Mouse (Mus musculus): ENCODE measurements around the gene Tmem209.
A peak's percentile ranks its signal among the peaks of the same experiment; 100 is the strongest.

Tmem209 gene

GRCm38 (mm10) chr6:30538800-30539199, 29.2 kb upstream of the Tmem209 start:
- DNase-seq (ENCODE audit: extremely low read depth, low read depth), result no peak

- DNase-seq (ENCODE audit: extremely low read depth, low read depth), result no peak
Observed at GRCm38 (mm10) chr6:30538240-30538639, 28.7 kb upstream of the Tmem209 start.

- peak; percentile 4 for DNase-seq (ENCODE audit: extremely low read depth, low read depth)
Observed at GRCm38 (mm10) chr6:30535340-30535739, 25.8 kb upstream of the Tmem209 start.

GRCm38 (mm10) chr6:30528800-30529199, 19.2 kb upstream of the Tmem209 start:
- no peak for DNase-seq (ENCODE audit: extremely low read depth, low read depth)

GRCm38 (mm10) chr6:30526586-30527515, 17.3 kb upstream of the Tmem209 start:
- DNase-seq (ENCODE audit: extremely low read depth, low read depth), result no peak

GRCm38 (mm10) chr6:30525456-30526332, 16.1 kb upstream of the Tmem209 start:
- no peak for DNase-seq (ENCODE audit: extremely low read depth, low read depth)

GRCm38 (mm10) chr6:30520400-30520799, 10.8 kb upstream of the Tmem209 start:
- no peak for DNase-seq (ENCODE audit: extremely low read depth, low read depth)

GRCm38 (mm10) chr6:30514242-30514641, 4.7 kb upstream of the Tmem209 start:
- DNase-seq (ENCODE audit: extremely low read depth, low read depth), result no peak

GRCm38 (mm10) chr6:30510291-30510690, 708 bp upstream of the Tmem209 start:
- no peak for DNase-seq (ENCODE audit: extremely low read depth, low read depth)

GRCm38 (mm10) chr6:30508824-30509223, 759 bp downstream of the Tmem209 start:
- DNase-seq (ENCODE audit: extremely low read depth, low read depth), result no peak

GRCm38 (mm10) chr6:30499049-30499448, 10.5 kb downstream of the Tmem209 start:
- no peak for DNase-seq (ENCODE audit: extremely low read depth, low read depth)

GRCm38 (mm10) chr6:30486504-30486903, 23.1 kb downstream of the Tmem209 start:
- no peak for DNase-seq (ENCODE audit: extremely low read depth, low read depth)

- DNase-seq (ENCODE audit: extremely low read depth, low read depth), result no peak
Observed at GRCm38 (mm10) chr6:30482908-30483307, 26.7 kb downstream of the Tmem209 start.

- DNase-seq (ENCODE audit: extremely low read depth, low read depth), result no peak
Observed at GRCm38 (mm10) chr6:30479418-30479817, 30.2 kb downstream of the Tmem209 start.

- no peak for DNase-seq (ENCODE audit: extremely low read depth, low read depth)
Observed at GRCm38 (mm10) chr6:30477784-30478183, 31.8 kb downstream of the Tmem209 start.

- no peak for DNase-seq (ENCODE audit: extremely low read depth, low read depth)
Observed at GRCm38 (mm10) chr6:30477210-30477714, 32.3 kb downstream of the Tmem209 start.

GRCm38 (mm10) chr6:30476025-30476765, 33.4 kb downstream of the Tmem209 start:
- DNase-seq (ENCODE audit: extremely low read depth, low read depth), result no peak

- no peak for DNase-seq (ENCODE audit: extremely low read depth, low read depth)
Observed at GRCm38 (mm10) chr6:30471706-30472105, 37.9 kb downstream of the Tmem209 start.

- DNase-seq (ENCODE audit: extremely low read depth, low read depth), result no peak
Observed at GRCm38 (mm10) chr6:30469370-30469769, 40.2 kb downstream of the Tmem209 start.

GRCm38 (mm10) chr6:30468684-30469083, 40.9 kb downstream of the Tmem209 start:
- DNase-seq (ENCODE audit: extremely low read depth, low read depth), result peak; percentile 41

- no peak for DNase-seq (ENCODE audit: extremely low read depth, low read depth)
Observed at GRCm38 (mm10) chr6:30468058-30468457, 41.5 kb downstream of the Tmem209 start.

All from MEL-GATA-1-ER (cell line).